ENCODE assay signal across 13 mouse cellular contexts in the genomic region with DNA sequence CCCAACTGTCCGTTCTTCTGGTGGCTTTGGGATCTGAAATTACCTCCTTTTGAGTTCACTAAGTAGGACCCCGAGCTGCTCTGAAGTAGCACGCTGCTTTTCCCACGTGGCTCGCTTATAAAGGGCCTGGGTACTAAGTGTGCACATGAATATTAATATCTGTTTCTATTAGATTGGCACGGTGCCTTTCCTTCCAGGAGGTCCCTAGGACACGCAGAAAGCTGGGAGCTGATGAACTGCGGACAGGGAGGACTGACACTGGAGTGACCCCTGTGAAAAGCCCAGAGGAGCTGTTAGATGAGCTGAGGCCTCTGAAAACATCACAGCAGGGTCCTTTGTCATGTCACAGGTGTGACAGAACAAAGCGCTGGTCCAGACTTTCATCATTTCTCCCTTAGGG.
"Had no signal": no experiment of that assay in that cellular context is flagged by ENCODE, and none has a peak within 500 bp of the region (broad histone marks: within the 10 kb centered on the region; RNA-seq: fewer than 3 reads in every experiment).

No protein-coding gene starts in this region.

- DNase-seq: kidney, adult 8-10 months; kidney, postnatal 25 days; lung, embryonic 14.5 days; lung, postnatal 10 days; lung, postnatal 4 days; right cerebral cortex, postnatal 25 days; thymus, adult 2 months; thymus, postnatal 25 days had no signal

- H3K4me3 ChIP-seq: limb, embryonic 15.5 days; liver, embryonic 12.5 days; midbrain, embryonic 10.5 days had no signal

- H3K9me3 ChIP-seq: limb, embryonic 15.5 days; liver, embryonic 12.5 days; midbrain, embryonic 10.5 days had no signal

- ATAC-seq: intestine, postnatal 0 days; liver, embryonic 12.5 days had no signal

- H3K27ac ChIP-seq: limb, embryonic 15.5 days; liver, embryonic 12.5 days; midbrain, embryonic 10.5 days; stomach, postnatal 0 days had no signal

- H3K36me3 ChIP-seq: limb, embryonic 15.5 days had no signal

- H3K4me1 ChIP-seq: limb, embryonic 15.5 days; liver, embryonic 12.5 days had no signal

- H3K4me2 ChIP-seq: limb, embryonic 15.5 days; liver, embryonic 12.5 days; lung, embryonic 14.5 days had no signal

- H3K9ac ChIP-seq: limb, embryonic 15.5 days; liver, embryonic 12.5 days; lung, embryonic 14.5 days had no signal

- H3K27me3 ChIP-seq: limb, embryonic 15.5 days; liver, embryonic 12.5 days had no signal
